Mouse (Mus musculus) neural tube, embryonic 10.5 days (tissue): Measurements from ENCODE around the gene Grb2.

Experiments
- DNase-seq: peaks from one replicate; pipeline ENCODE4 v3.0.0-alpha.2; 2017; ENCODE audit warnings: low spot score; ENCODE audit errors: extremely low spot score

The Grb2 gene

GRCm38 (mm10) chr11:115712674-115713298 is 4.4 kb upstream of the Grb2 start:
- no peak for DNase-seq

- no peak for DNase-seq
Observed at GRCm38 (mm10) chr11:115712268-115712667, 3.9 kb upstream of the Grb2 start.

GRCm38 (mm10) chr11:115711133-115711532 is 2.7 kb upstream of the Grb2 start:
- no peak for DNase-seq

GRCm38 (mm10) chr11:115709829-115710559 is 1.6 kb upstream of the Grb2 start:
- DNase-seq, result no peak

GRCm38 (mm10) chr11:115708956-115709828 is 795 bp upstream of the Grb2 start:
- DNase-seq, result no peak

GRCm38 (mm10) chr11:115707313-115708208 is 836 bp downstream of the Grb2 start:
- peak; percentile 79 for DNase-seq

- no peak for DNase-seq
Observed at GRCm38 (mm10) chr11:115706584-115706983, 1.8 kb downstream of the Grb2 start.

- no peak for DNase-seq
Observed at GRCm38 (mm10) chr11:115705561-115705960, 2.8 kb downstream of the Grb2 start.

- DNase-seq, result no peak
Observed at GRCm38 (mm10) chr11:115704648-115705047, 3.7 kb downstream of the Grb2 start.

- DNase-seq, result no peak
Observed at GRCm38 (mm10) chr11:115703466-115703865, 4.9 kb downstream of the Grb2 start.

GRCm38 (mm10) chr11:115698986-115699728 is 9.2 kb downstream of the Grb2 start:
- DNase-seq, result peak; percentile 67

GRCm38 (mm10) chr11:115697722-115698121 is 10.7 kb downstream of the Grb2 start:
- DNase-seq, result no peak

- DNase-seq, result no peak
Observed at GRCm38 (mm10) chr11:115697091-115697490, 11.3 kb downstream of the Grb2 start.

GRCm38 (mm10) chr11:115696471-115696870 is 11.9 kb downstream of the Grb2 start:
- DNase-seq, result no peak

- no peak for DNase-seq
Observed at GRCm38 (mm10) chr11:115693979-115694578, 14.3 kb downstream of the Grb2 start.

GRCm38 (mm10) chr11:115692800-115693199 is 15.6 kb downstream of the Grb2 start:
- no peak for DNase-seq

GRCm38 (mm10) chr11:115691976-115692375 is 16.4 kb downstream of the Grb2 start:
- no peak for DNase-seq

GRCm38 (mm10) chr11:115691511-115691910 is 16.9 kb downstream of the Grb2 start:
- no peak for DNase-seq

GRCm38 (mm10) chr11:115691013-115691412 is 17.4 kb downstream of the Grb2 start:
- DNase-seq, result no peak

GRCm38 (mm10) chr11:115690356-115690755 is 18.0 kb downstream of the Grb2 start:
- no peak for DNase-seq
